Mouse (Mus musculus) G1E-ER4 (cell line): ENCODE results near the gene Rnf2. TPM values are rescaled to one million over a fixed set of nuclear protein-coding genes. Genes with fewer than 3 reads are reported as not detected.

ENCODE experiments used
- GATA1 ChIP-seq: IDR thresholded peaks from one replicate; pipeline ENCODE4 v1.8.0; 2012; ENCODE audit warnings: low read length, inconsistent platforms
- polyA plus RNA-seq: library from polyadenylated mRNA; stranded (reverse); fragments of >175 nt; gene quantifications from 2 replicates; pipeline ENCODE4 v1.2.3, GENCODE M21; 2012

Gene Rnf2
- polyA plus RNA-seq, 1 experiment = 79.9 TPM

GRCm38 (mm10) chr1:151429316-151429715 is 71.4 kb downstream of the Rnf2 start:
- no peak for TF ChIP-seq GATA1

- no peak for TF ChIP-seq GATA1
These were observed 72.2 kb downstream of the Rnf2 start, which contains the start of the genes Swt1 and Trmt1l for GRCm38 (mm10) chr1:151428263-151429221. Gene Swt1 (minus strand): TSS chr1:151428455. Gene Trmt1l (plus strand): TSS chr1:151428542.

GRCm38 (mm10) chr1:151427888-151428262 is 72.9 kb downstream of the Rnf2 start:
- no peak for TF ChIP-seq GATA1

GRCm38 (mm10) chr1:151426947-151427600 is 73.7 kb downstream of the Rnf2 start:
- TF ChIP-seq GATA1 = no peak

- no peak for TF ChIP-seq GATA1
These were observed 78.6 kb downstream of the Rnf2 start for GRCm38 (mm10) chr1:151422178-151422577.

GRCm38 (mm10) chr1:151409827-151410226 is 90.9 kb downstream of the Rnf2 start:
- TF ChIP-seq GATA1 = no peak

Other genes with a start within 250 kb of the Rnf2 start
- 126 and 153 TPM in 2 replicates for gene Ivns1abp, start 156.5 kb downstream of the Rnf2 start, polyA plus RNA-seq
- 0.49 and 0.78 TPM in 2 replicates for gene Swt1, start 72.5 kb downstream of the Rnf2 start, polyA plus RNA-seq
- gene Trmt1l, start 72.4 kb downstream of the Rnf2 start, polyA plus RNA-seq = 29.8 and 31.2 TPM in 2 replicates
- gene Fam129a, start 70.2 kb upstream of the Rnf2 start, polyA plus RNA-seq = 0.02 and 0.03 TPM in 2 replicates